Mouse (Mus musculus): ENCODE results near the gene Dld. TPM values are rescaled to one million over a fixed set of nuclear protein-coding genes. Genes with fewer than 3 reads are reported as not detected.

The Dld gene
- total and polyA plus RNA-seq, 3 experiments, result 112 to 229 (median 131) TPM

GRCm38 (mm10) chr12:31367721-31368120, 16.5 kb upstream of the Dld start:
- DNase-seq (ENCODE audit: low read depth, low spot score), result no peak
- Histone ChIP-seq H3K27ac (ENCODE audit: control insufficient read depth, low read depth, low read length) (no peak overlapping the region), H3K9ac (ENCODE audit: control insufficient read depth, low read depth, low read length, poor library complexity, severe bottlenecking) (no peak overlapping the region), H3K9me3 (replicated peaks; ENCODE audit: insufficient read depth, low read length) (no peaks in the 10 kb centered on the region), H3K4me1 (ENCODE audit: control insufficient read depth in 1 of 2, insufficient read depth in 2 of 2, low read length in 2 of 2) (no peaks in the 10 kb centered on the region), H3K79me2 (ENCODE audit: control insufficient read depth, insufficient read depth, low read length, poor library complexity) (no peaks in the 10 kb centered on the region), H3K27me3 (ENCODE audit: control insufficient read depth in 1 of 2, insufficient read depth in 2 of 2, low read length in 2 of 2) (no peaks in the 10 kb centered on the region), H3K36me3 (ENCODE audit: control insufficient read depth in 1 of 2, insufficient read depth in 2 of 2, low read length in 2 of 2) (no peaks in the 10 kb centered on the region), H3K4me3 (ENCODE audit: control insufficient read depth in 1 of 2, insufficient read depth in 1 of 2, low read depth in 2 of 2, low read length in 2 of 2) (no peak overlapping the region)
- no peak for TF ChIP-seq MAZ (IDR thresholded peaks at IDR 0.05; ENCODE audit: low read depth, low read length)
- TF ChIP-seq TAL1 (IDR thresholded peaks at IDR 0.05; ENCODE audit: low read length), result no peak
- TF ChIP-seq ELF1 (IDR thresholded peaks at IDR 0.05; ENCODE audit: low read depth, low read length), result no peak
- no peak for TF ChIP-seq ZC3H11A (IDR thresholded peaks at IDR 0.05; ENCODE audit: low read depth, low read length)
- TF ChIP-seq SIN3A (IDR thresholded peaks at IDR 0.05; ENCODE audit: low read length), result no peak
- no peak for TF ChIP-seq MYC (IDR thresholded peaks at IDR 0.05; ENCODE audit: low read depth, low read length)
- TF ChIP-seq GABPA (IDR thresholded peaks at IDR 0.05; ENCODE audit: low read depth, low read length), result no peak
- no peak for TF ChIP-seq CTCF (IDR thresholded peaks at IDR 0.05 in 2 of 3, conservative IDR thresholded peaks at IDR 0.05 in 1 of 3; ENCODE audit: control insufficient read depth in 1 of 3, insufficient read depth in 1 of 3, low read depth in 2 of 3, low read length in 3 of 3, poor library complexity in 1 of 3, severe bottlenecking in 1 of 3)
- no peak for TF ChIP-seq ZMIZ1 (IDR thresholded peaks at IDR 0.05; ENCODE audit: low read depth, low read length)
- TF ChIP-seq TBP (IDR thresholded peaks at IDR 0.05; ENCODE audit: low read depth, low read length), result no peak
- no peak for TF ChIP-seq KAT2A (conservative IDR thresholded peaks at IDR 0.05; ENCODE audit: low read depth, low read length)
- no peak for TF ChIP-seq MEF2A (IDR thresholded peaks at IDR 0.05; ENCODE audit: extremely low read depth, insufficient replicate concordance, low read depth, low read length, poor library complexity, severe bottlenecking)

GRCm38 (mm10) chr12:31366428-31366827, 15.2 kb upstream of the Dld start:
- Histone ChIP-seq H3K27ac (ENCODE audit: control insufficient read depth, low read depth, low read length) (no peak overlapping the region), H3K9me3 (replicated peaks; ENCODE audit: insufficient read depth, low read length) (no peaks in the 10 kb centered on the region), H3K4me3 (ENCODE audit: control insufficient read depth in 1 of 2, insufficient read depth in 1 of 2, low read depth in 2 of 2, low read length in 2 of 2) (no peak overlapping the region), H3K4me1 (ENCODE audit: control insufficient read depth in 1 of 2, insufficient read depth in 2 of 2, low read length in 2 of 2) (no peaks in the 10 kb centered on the region), H3K36me3 (ENCODE audit: control insufficient read depth in 1 of 2, insufficient read depth in 2 of 2, low read length in 2 of 2) (no peaks in the 10 kb centered on the region), H3K27me3 (ENCODE audit: control insufficient read depth in 1 of 2, insufficient read depth in 2 of 2, low read length in 2 of 2) (no peaks in the 10 kb centered on the region), H3K9ac (ENCODE audit: control insufficient read depth, low read depth, low read length, poor library complexity, severe bottlenecking) (no peak overlapping the region), H3K79me2 (ENCODE audit: control insufficient read depth, insufficient read depth, low read length, poor library complexity) (no peaks in the 10 kb centered on the region)
- DNase-seq (ENCODE audit: low read depth, low spot score), result no peak
- TF ChIP-seq CTCF (IDR thresholded peaks at IDR 0.05 in 2 of 3, conservative IDR thresholded peaks at IDR 0.05 in 1 of 3; ENCODE audit: control insufficient read depth in 1 of 3, insufficient read depth in 1 of 3, low read depth in 2 of 3, low read length in 3 of 3, poor library complexity in 1 of 3, severe bottlenecking in 1 of 3), result no peak
- no peak for TF ChIP-seq MAFK (IDR thresholded peaks at IDR 0.05; ENCODE audit: borderline replicate concordance, low read depth, low read length)
- no peak for TF ChIP-seq JUND (IDR thresholded peaks at IDR 0.05; ENCODE audit: low read depth, low read length)
- no peak for TF ChIP-seq SIN3A (IDR thresholded peaks at IDR 0.05; ENCODE audit: low read length)
- TF ChIP-seq USF1 (IDR thresholded peaks at IDR 0.05; ENCODE audit: low read depth, low read length), result no peak
- no peak for TF ChIP-seq MYC (IDR thresholded peaks at IDR 0.05; ENCODE audit: low read depth, low read length)
- no peak for TF ChIP-seq ZC3H11A (IDR thresholded peaks at IDR 0.05; ENCODE audit: low read depth, low read length)
- no peak for TF ChIP-seq ZMIZ1 (IDR thresholded peaks at IDR 0.05; ENCODE audit: low read depth, low read length)
- no peak for TF ChIP-seq TCF12 (IDR thresholded peaks at IDR 0.05; ENCODE audit: low read depth, low read length)
- no peak for TF ChIP-seq MXI1 (IDR thresholded peaks at IDR 0.05; ENCODE audit: low read depth, low read length)
